Mouse (Mus musculus) v-Abl transformed pro-B cells (cell line): ENCODE measurements at regions not wholly inside any gene's neighbourhood (a gene's known extent, or its start where the extent isn't known, plus 50 kb on each side); places are given as distances from the start of the nearest gene placed in this dataset.

Source experiments
- in situ Hi-C, 2 experiments: fragments of 400-800 bp; cut with MboI; formaldehyde crosslinking; loops; one replicate each; pipeline ENCODE4 v1.15.1; 2025; ENCODE audit not compliant: unreplicated experiment in 2 of 2

GRCm38 (mm10) chr2:124718985-124719384 lies 348.9 kb upstream of the Slc24a5 start:
- in situ Hi-C loops, result no loop called here

DNA sequence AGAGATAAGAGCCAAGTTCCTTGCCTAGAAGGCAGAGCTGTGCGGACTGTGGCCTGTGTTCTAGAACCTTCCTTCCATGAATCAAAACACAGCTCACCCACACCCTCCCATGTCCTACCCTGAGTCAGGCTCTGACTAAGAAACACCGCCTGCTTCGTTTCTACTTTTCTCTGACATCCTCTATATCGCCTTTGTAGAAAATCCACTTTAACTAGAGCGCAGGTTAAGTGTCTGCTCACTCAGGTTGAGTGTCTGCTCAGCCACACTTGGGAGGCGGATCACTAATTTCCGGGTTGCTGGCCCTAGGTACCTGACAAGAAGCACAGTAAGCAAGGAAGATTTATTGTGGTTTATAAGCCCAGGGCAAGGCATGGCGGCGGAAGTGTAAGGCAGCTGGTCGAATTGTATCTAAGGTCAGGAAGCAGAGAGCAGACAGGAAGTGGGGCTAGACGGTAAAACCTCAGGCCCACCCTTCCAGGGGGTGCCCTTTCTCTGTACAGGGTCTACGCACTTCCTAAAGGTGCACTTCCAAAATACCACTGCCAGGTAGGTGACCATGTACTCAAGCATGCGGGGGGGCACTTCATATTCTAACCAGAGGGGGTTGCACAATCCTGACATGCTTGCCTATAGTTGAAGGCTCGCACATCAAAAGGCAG lies 348.0 kb upstream of the Slc24a5 start:
- in situ Hi-C loops, result no loop called here

GRCm38 (mm10) chr2:124720593-124721445 lies 347.1 kb upstream of the Slc24a5 start:
- in situ Hi-C loops, result no loop called here

GRCm38 (mm10) chr2:124724171-124724570 lies 343.8 kb upstream of the Slc24a5 start:
- in situ Hi-C loops, result no loop called here

GRCm38 (mm10) chr2:124724827-124725480 lies 343.0 kb upstream of the Slc24a5 start:
- in situ Hi-C loops, result no loop called here

- in situ Hi-C loops, result no loop called here
These were observed 339.9 kb upstream of the Slc24a5 start for GRCm38 (mm10) chr2:124727979-124728378.

DNA sequence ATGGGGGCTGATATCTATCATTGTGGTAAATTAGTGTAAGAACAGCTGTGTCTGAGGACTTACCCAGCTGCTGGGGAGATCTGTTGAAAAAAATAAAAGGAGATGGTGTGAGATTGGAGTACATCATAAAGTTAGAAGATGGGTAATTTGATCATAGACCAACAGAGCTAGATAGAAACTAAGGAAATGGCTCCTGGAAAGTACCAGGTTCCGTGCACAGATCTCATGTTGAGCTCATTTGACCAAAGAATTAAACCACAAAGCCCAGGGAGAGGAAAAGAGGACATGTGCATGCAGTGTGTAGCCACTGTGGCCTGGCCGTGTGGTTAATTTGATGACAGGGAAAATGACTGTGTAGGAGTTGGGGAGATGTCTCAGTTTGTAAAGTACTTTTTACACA lies 335.3 kb upstream of the Slc24a5 start:
- in situ Hi-C loops, result no loop called here

DNA sequence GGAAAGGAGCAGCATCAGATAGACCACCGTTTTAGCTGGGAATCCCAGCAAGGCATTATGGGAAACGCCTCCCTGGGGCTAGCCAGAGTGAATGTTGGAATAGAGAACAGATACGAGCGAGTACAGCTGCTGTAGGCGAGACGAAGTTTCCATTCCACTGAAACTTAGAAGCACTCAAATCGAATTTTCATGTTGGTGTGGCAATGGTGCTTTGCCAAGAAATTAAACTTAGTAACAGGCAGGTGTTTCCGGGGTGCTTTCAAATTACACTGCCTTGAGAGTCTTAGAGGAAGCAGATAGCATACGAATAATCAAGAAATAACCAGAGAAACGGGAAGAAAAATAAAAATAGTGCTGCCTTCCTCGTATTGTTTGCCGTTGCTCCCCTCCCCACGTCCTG lies 327.1 kb upstream of the Slc24a5 start:
- in situ Hi-C loops, result no loop called here

- in situ Hi-C loops, result no loop called here
These were observed 325.0 kb upstream of the Slc24a5 start for GRCm38 (mm10) chr2:124742964-124743363.

GRCm38 (mm10) chr2:124745045-124745444 lies 322.9 kb upstream of the Slc24a5 start:
- in situ Hi-C loops, result no loop called here

- in situ Hi-C loops, result no loop called here
These were observed 320.8 kb upstream of the Slc24a5 start for GRCm38 (mm10) chr2:124747119-124747518.

GRCm38 (mm10) chr2:124747627-124748026 lies 320.3 kb upstream of the Slc24a5 start:
- in situ Hi-C loops, result no loop called here

DNA sequence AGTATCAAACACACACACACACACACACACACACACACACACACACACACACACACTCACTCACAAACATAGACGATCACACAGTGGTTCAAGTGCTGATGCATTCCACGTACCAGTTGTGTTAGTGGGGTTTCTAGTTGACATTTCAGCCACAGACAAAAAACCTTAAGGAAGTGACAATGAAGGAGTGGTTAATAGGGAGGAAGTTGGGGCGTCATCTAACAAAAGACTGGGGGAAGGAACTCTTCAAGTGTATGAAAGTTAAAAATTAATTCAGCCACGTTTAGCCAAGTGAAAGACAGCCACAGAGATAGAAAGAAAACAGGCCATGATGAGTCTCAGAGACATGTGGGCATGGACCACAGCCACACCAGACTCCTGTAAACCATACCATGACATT lies 316.1 kb upstream of the Slc24a5 start:
- in situ Hi-C loops, result loop anchor here (25.0 kb wide), 1 partner anchor 360 kb away; the partner anchor contains the start of gene Myef2 (in 2 of the 2)

DNA sequence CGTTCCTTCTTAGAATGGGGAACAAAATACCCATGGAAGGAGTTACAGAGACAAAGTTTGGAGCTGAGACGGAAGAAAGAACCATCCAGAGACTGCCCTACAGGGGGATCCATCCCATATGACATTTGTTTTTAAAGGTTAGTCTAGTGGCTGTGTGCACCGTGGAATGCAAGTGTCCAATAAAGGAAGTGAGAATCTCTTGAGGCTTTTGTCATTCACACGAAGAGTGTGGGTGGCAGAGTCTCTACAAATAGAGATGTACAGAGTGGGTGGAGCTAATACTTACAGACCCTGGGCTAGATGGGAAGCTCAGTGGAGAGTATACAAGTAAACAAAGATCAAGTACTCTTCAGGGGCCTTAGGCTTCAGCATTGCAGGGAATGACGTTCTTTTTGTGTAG lies 314.2 kb upstream of the Slc24a5 start:
- in situ Hi-C loops, result loop anchor here (25.0 kb wide), 1 partner anchor 359 kb away; the partner anchor contains the start of gene Myef2 (in 2 of the 2)

GRCm38 (mm10) chr2:124755244-124755643 lies 312.7 kb upstream of the Slc24a5 start:
- in situ Hi-C loops, result loop anchor here (25.0 kb wide), 1 partner anchor 357 kb away; the partner anchor contains the start of gene Myef2 (in 2 of the 2)

DNA sequence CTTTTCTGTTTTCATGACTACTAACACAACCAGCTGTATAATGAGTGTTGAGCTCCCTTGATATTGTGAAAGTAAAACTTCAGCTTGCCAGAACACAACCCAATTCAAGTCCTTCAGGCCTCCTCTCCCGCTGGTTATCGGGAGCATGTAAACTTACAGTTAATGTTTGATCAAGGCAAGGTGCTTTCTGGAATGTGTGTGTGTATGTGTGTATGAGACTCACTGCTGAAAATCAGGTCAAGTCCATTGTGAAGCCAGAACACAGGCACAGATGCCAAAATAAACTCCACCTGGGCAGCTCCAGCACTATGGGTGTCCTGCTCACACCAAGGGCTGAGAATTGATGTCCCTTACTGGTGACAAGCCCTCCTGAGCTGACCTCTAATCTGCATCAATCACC lies 308.9 kb upstream of the Slc24a5 start:
- in situ Hi-C loops, result loop anchor here (25.0 kb wide), 1 partner anchor 353 kb away; the partner anchor contains the start of gene Myef2 (in 2 of the 2)

DNA sequence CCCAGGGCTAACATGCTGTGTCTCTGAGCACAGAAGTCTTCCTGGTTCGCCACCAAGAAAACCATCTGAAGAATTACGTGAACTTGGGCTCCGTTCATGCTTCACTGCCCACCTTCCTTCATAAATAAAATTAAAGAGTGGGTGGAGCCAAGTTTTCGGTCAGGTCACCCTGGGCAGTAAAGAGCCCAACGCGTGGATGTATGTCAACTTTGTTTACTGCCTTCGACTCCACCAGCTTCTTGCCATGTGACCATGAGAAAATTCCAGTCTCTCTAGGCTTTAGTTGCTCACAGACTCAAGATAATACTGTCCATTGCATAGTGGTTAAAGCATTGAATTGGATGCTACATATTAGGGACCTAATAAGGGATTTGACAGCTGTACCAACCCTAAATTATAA lies 304.3 kb upstream of the Slc24a5 start:
- in situ Hi-C loops, result loop anchor here (25.0 kb wide), 1 partner anchor 349 kb away; the partner anchor contains the start of gene Myef2 (in 2 of the 2)

DNA sequence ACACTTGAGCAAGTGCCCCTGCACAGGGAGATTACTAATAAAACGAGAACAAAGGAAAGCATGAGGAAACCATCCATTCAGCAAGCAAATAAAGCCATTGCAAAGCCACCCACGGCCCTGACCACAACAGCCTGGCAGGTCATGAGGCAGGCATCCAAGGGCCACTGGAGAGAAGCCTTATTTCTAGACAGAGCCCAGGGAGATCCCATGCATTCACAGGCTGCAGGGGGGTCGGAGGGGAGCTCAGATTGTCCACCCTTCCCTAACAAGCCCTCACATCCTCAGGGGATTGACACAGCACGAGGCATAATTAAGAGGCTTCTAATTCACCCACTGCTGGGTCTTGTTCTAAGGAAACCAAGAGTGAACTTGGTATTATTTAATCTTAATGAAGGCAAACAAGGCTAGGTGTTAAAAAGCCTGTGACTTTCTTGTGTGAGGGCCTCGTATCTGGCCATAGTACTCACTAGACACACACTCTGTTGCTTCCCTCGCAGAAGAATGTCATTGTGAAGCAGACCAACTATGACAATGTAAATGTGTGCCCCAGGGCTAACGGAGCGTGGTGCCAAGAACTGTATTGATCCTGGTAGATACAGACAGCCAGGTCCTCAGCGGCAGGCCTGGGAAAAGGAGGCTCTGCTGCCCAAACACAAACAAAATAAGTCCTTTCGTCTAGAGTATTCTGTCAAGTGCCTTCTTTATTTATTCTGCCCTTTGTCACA lies 303.6 kb upstream of the Slc24a5 start:
- in situ Hi-C loops, result loop anchor here (25.0 kb wide), 1 partner anchor 348 kb away; the partner anchor contains the start of gene Myef2 (in 2 of the 2)

DNA sequence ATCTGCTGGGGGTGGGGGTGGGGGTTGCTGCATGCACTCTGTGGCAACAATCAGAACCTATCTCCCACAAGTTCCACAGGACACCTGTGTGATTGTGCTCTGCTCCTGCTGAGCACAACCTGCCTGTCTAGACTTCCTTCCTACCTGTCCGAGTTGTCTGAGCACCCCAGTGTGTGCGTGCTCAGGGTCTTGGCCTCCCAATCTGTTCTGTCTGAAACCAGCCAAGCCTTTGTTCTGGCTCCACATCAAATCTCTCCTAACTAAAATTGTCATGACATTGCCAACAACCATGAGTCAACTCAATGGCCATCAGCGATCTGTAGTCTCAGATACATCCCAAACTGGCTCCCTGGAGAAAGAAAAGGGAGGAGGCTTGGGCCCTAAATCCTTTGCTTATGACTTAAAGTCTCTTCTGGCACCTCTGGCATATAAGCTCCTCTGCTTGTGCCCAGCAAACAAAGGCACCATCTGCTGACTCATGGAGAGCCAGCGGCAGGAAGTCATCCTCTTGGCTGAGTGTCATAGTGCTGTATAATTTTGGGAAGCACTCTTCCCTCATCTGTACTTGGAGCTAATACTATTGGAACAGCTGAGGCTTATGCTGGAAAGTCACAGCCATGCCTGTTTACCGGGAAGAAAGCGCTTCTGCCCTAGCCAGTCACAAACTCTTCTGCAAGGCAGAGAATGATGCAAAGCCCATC lies 298.5 kb upstream of the Slc24a5 start:
- in situ Hi-C loops, result loop anchor here (25.0 kb wide), 1 partner anchor 343 kb away; the partner anchor contains the start of gene Myef2 (in 2 of the 2)
